Mouse (Mus musculus) stomach, postnatal 0 days (tissue): ENCODE data around the gene Phf12. TPM values are rescaled to one million over a fixed set of nuclear protein-coding genes. Genes with fewer than 3 reads are reported as not detected.

Source experiments
- ATAC-seq: fragments of 200-750 bp; cut with Nextera tagmentation; 2 replicates; pipeline ENCODE4 v1.8.0; 2017; ENCODE audit not compliant: low FRiP score, low TSS enrichment
- DNase-seq: peaks from one replicate; pipeline ENCODE4 v3.0.0-alpha.2; 2016; ENCODE audit warnings: low spot score
- H3K27ac ChIP-seq: fragments of 300-500 bp; sonication (generic); replicated peaks from 2 replicates; pipeline ENCODE4 v1.5.1; 2014; ENCODE audit warnings: mild to moderate bottlenecking, control low read depth
- H3K27me3 ChIP-seq: fragments of 300-500 bp; sonication (generic); 2 replicates; pipeline ENCODE4 v1.6.1; 2014; ENCODE audit warnings: low read length; ENCODE audit not compliant: control insufficient read depth, insufficient read depth
- H3K36me3 ChIP-seq: fragments of 300-500 bp; sonication (generic); 2 replicates; pipeline ENCODE4 v1.6.1; 2014; ENCODE audit warnings: low read length, mixed read lengths; ENCODE audit not compliant: control insufficient read depth, insufficient read depth
- H3K4me1 ChIP-seq: fragments of 300-500 bp; sonication (generic); replicated peaks from 2 replicates; pipeline ENCODE4 v1.6.1; 2014; ENCODE audit warnings: antibody characterized with exemption; ENCODE audit not compliant: control insufficient read depth, insufficient read depth
- H3K4me2 ChIP-seq: fragments of 300-500 bp; sonication (generic); replicated peaks from 2 replicates; pipeline ENCODE4 v1.6.1; 2014; ENCODE audit warnings: low read depth, mild to moderate bottlenecking, control low read depth, moderate library complexity
- H3K4me3 ChIP-seq: fragments of 300-500 bp; sonication (generic); 2 replicates; pipeline ENCODE4 v1.5.1; 2014; ENCODE audit warnings: low read depth, low read length, control low read depth
- H3K9ac ChIP-seq: fragments of 300-500 bp; sonication (generic); 2 replicates; pipeline ENCODE4 v1.6.1; 2014; ENCODE audit warnings: mild to moderate bottlenecking, low read length, control low read depth, mixed read lengths
- H3K9me3 ChIP-seq: fragments of 300-500 bp; sonication (generic); 2 replicates; pipeline ENCODE4 v1.6.1; 2016; ENCODE audit warnings: low read length; ENCODE audit not compliant: control insufficient read depth
- CTCF ChIP-seq: IDR thresholded peaks from 2 replicates; pipeline ENCODE4 v1.5.1; 2016; ENCODE audit warnings: antibody characterized with exemption, low read depth, mild to moderate bottlenecking, moderate library complexity
- EP300 ChIP-seq: optimal IDR thresholded peaks from 2 replicates; pipeline ENCODE3; 2016; ENCODE audit warnings: antibody characterized with exemption
- WGBS: fragments of 180-500 bp; shearing (Covaris S2); extraction: QIAGEN DNeasy Blood & Tissue Kit; methylation state at CpG from one replicate; pipeline ENCODE4 v1.1.7; 2014; 5-methylcytosine and 5-hydroxymethylcytosine counted together
- polyA plus RNA-seq: library from polyadenylated mRNA; unstranded; fragments of >200 nt; fragmentation: Nextera tagmentation; extraction: Ambion mirVana; gene quantifications from 2 replicates; pipeline ENCODE4 v1.2.1, GENCODE M21; 2015

The Phf12 gene
- polyA plus RNA-seq, 1 experiment from 2014 or later: 5.3 TPM

GRCm38 (mm10) chr11:77981609-77982440 is 729 bp upstream of the Phf12 start:
- H3K36me3 ChIP-seq: no peaks in the 10 kb centered on the region
- peak; percentile 90 for ATAC-seq
- peak; percentile 94 for DNase-seq
- under 1% methylated on average over 29 of the region's 29 CpGs for WGBS
- peak overlapping the region; percentile 73 for H3K4me3 ChIP-seq
- H3K27ac ChIP-seq: peak overlapping the region; percentile 97
- TF ChIP-seq CTCF (0 out of 2 replicates have a peak, but pooled peaks have one; percentile 1), EP300 (peak; percentile 81)
- peak overlapping the region; percentile 54 for H3K4me2 ChIP-seq
- peak overlapping the region; percentile 54 for H3K9ac ChIP-seq
- H3K4me1 ChIP-seq: no peaks in the 10 kb centered on the region
- H3K27me3 ChIP-seq: no peaks in the 10 kb centered on the region
- H3K9me3 ChIP-seq: no peaks in the 10 kb centered on the region

DNA sequence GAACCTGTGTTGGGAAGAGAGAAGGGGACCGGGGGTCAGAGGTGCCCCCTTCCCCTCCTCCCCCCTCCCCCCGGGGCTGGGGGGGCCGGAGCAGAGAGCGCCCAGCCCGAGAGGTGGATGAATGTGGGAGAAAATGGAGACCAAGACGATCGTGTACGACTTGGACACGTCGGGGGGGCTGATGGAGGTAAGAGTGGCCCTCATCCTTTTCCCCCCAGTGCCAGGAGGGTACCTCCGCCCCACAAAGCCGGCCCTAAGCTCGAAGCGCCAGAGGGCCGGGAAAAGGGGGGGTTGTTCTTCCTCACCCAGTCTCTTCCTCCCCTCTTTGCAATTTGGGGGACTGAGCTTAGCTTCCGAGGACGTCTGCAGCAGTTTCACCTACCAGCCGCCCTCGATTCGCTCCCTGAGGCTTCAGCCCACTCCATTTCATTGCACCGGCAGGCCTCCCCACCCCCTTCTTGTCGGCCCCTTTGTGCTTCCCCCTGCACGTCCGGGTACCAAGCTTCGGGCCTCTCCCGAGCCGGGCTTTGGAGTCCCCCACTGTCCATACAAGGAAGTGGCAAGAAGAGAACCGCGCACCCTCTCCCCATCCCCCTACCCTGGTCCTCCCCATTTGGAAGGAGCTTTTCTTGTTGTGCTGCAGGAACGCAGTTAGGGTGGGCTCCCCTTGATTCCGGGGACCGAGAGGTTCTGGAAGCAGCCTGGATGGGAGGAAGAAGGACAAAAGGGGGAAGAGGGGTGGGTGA is 810 bp downstream of the Phf12 start:
- peak; percentile 13; the same call in 1 of the 2 replicates for ATAC-seq

DNA sequence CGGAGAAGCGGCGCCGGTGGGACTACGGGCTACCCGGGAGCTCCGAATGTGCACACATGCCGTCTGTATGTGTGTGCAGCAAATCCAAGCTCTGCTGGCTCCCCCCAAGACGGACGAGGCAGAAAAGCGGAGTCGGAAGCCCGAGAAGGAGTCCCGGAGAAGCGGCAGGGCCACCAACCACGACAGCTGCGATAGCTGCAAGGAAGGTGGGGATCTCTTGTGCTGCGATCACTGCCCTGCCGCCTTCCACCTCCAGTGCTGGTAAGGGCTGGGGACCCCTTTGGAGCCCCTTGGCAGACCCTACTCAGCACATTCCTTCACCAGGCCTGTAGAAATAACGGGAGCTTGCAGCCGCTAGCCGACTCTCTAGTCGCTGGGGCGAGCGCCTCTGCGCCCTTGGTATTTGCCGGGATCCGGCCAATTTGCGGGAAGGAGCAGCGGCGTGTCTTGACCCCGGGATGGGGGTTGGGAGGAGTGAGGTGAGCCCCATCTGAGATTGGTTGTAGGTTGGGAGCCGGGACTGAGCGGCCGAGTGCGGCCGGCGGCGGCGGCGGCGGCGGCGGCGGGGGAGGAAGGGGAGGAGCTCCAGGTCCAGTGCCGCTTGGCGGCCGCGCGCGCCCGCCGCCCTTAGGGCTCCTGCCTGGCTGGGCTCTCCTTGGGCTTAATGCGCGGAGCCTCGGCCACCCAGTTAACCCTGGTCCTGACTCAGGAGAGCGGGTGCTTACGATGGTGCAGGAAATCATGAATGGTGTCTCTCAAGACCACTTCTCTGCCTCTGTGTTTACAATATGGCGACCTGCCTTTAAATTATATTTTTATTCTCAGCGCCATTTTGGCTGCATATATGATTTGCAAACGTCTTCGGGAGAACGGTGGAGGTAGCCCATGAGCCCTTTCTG is 1.6 kb downstream of the Phf12 start:
- under 1% methylated on average over 47 of the region's 63 CpGs for WGBS
- peak overlapping the region; percentile 94 for H3K27ac ChIP-seq
- H3K4me2 ChIP-seq: peak overlapping the region; percentile 90
- no peaks in the 10 kb centered on the region for H3K27me3 ChIP-seq
- peaks cover 3% of the 10 kb centered on the region; the same call in 1 of the 2 replicates for H3K36me3 ChIP-seq
- peak; percentile 81 for DNase-seq
- H3K9me3 ChIP-seq: no peaks in the 10 kb centered on the region
- H3K4me1 ChIP-seq: no peaks in the 10 kb centered on the region
- 0 out of 2 replicates have a peak, but pooled peaks have one; percentile 6 for ATAC-seq
- no peak for TF ChIP-seq CTCF
- no peak for TF ChIP-seq EP300
- H3K4me3 ChIP-seq: peak overlapping the region; percentile 73
- peak overlapping the region; percentile 91 for H3K9ac ChIP-seq

More for the DNA sequence above, 810 bp downstream of the Phf12 start:
- H3K4me3 ChIP-seq: peak overlapping the region; percentile 73
- no peaks in the 10 kb centered on the region for H3K4me1 ChIP-seq
- no peaks in the 10 kb centered on the region; the same call in 1 of the 2 replicates for H3K36me3 ChIP-seq
- peak; percentile 73 for DNase-seq
- WGBS: under 1% methylated on average over 25 of the region's 32 CpGs
- peak overlapping the region; percentile 91 for H3K9ac ChIP-seq
- no peaks in the 10 kb centered on the region for H3K9me3 ChIP-seq
- peak overlapping the region; percentile 94 for H3K27ac ChIP-seq
- peak overlapping the region; percentile 90 for H3K4me2 ChIP-seq
- H3K27me3 ChIP-seq: no peaks in the 10 kb centered on the region
- TF ChIP-seq EP300 (no peak), CTCF (no peak; the same call in 1 of the 2 replicates)

DNA sequence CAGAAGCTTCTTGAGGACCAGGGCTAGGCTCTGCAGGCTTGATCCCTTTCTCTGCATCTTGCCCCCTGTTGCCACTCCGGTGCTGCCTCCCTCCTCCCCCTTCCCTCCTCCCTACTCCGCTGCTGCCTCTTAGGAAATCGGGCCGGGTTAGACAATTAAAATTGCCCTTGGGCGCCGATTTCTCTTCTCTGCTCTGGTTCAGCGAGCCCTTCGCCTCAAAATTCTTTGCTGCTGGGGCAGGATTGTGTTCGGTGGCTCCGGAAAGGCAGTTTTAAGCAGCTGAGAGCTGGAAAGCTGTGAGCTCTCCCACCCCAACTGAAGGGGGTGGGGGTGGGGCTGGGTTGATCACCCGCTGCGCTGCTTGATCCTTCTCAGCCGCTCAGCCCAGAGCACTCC is 2.3 kb downstream of the Phf12 start:
- peak overlapping the region; percentile 73 for H3K4me3 ChIP-seq
- no peaks in the 10 kb centered on the region for H3K9me3 ChIP-seq
- peak overlapping the region; percentile 90 for H3K4me2 ChIP-seq
- DNase-seq (peak; percentile 69), ATAC-seq (no peak)
- TF ChIP-seq EP300 (no peak), CTCF (no peak)
- H3K27me3 ChIP-seq: no peaks in the 10 kb centered on the region
- peaks cover 3% of the 10 kb centered on the region; the same call in 1 of the 2 replicates for H3K36me3 ChIP-seq
- peak overlapping the region; percentile 94 for H3K27ac ChIP-seq
- no peaks in the 10 kb centered on the region for H3K4me1 ChIP-seq
- WGBS: under 1% methylated on average over 13 of the region's 13 CpGs
- H3K9ac ChIP-seq: peak overlapping the region; percentile 91

GRCm38 (mm10) chr11:77985541-77986065 is 3.0 kb downstream of the Phf12 start:
- TF ChIP-seq CTCF: no peak
- no peak for TF ChIP-seq EP300
- peaks cover 3% of the 10 kb centered on the region; the same call in 1 of the 2 replicates for H3K36me3 ChIP-seq
- H3K27me3 ChIP-seq: no peaks in the 10 kb centered on the region
- DNase-seq (no peak), ATAC-seq (no peak)
- H3K27ac ChIP-seq: no peak overlapping the region; the same call in 1 of the 2 replicates
- peak overlapping the region; percentile 90 for H3K4me2 ChIP-seq
- no peaks in the 10 kb centered on the region for H3K9me3 ChIP-seq
- WGBS: 68% methylated on average over 3 of the region's 3 CpGs
- H3K4me3 ChIP-seq: peak overlapping the region; percentile 73
- H3K9ac ChIP-seq: no peak overlapping the region
- H3K4me1 ChIP-seq: no peaks in the 10 kb centered on the region
